Mouse (Mus musculus): Measurements from ENCODE around the gene Gm15294.

GRCm38 (mm10) chrX:141884336-141885048 is 9.5 kb upstream of the Gm15294 start:
- TF ChIP-seq CTCF (IDR thresholded peaks at IDR 0.05) (no peak), EP300 (IDR thresholded peaks at IDR 0.05) (no peak)

Measured in lung, postnatal 0 days (tissue).